Mouse (Mus musculus): Measurements from ENCODE around the gene Acvr1b. TPM values are rescaled to one million over a fixed set of nuclear protein-coding genes. Genes with fewer than 3 reads are reported as not detected.

Gene Acvr1b
- total and polyA plus RNA-seq, 3 experiments, result 2.7 to 4.8 (median 2.9) TPM

- H3K79me2 ChIP-seq (replicated peaks; ENCODE audit: control insufficient read depth, extremely low read depth, insufficient read depth, poor library complexity, severe bottlenecking), result no peaks in the 10 kb centered on the region
- H3K9me3 ChIP-seq (replicated peaks; ENCODE audit: low read length), result no peaks in the 10 kb centered on the region
- in situ Hi-C loops (cut with MboI; ENCODE audit: low pct_ligation_motif_present, low pct_unique_long_range_greater_than_20kb, low sequenced_read_pairs), result no loop called here
- peaks cover 23 to 85% of the 10 kb centered on the region in 2 experiments for H3K4me1 ChIP-seq (ENCODE audit: control insufficient read depth in 1 of 2, insufficient read depth in 2 of 2)
- H3K9ac ChIP-seq (ENCODE audit: insufficient read depth, low read depth), result 0 out of 2 replicates have a peak overlapping the region, but pooled peaks have one; percentile 6
- H3K4me2 ChIP-seq (ENCODE audit: insufficient read depth, low read depth, poor library complexity, severe bottlenecking), result peak overlapping the region; percentile 41
- dilution Hi-C loops (cut with MboI; ENCODE audit: extremely low pct_ligation_motif_present, extremely low pct_unique_long_range_greater_than_20kb, low sequenced_read_pairs), result no loop called here
- 0 out of 4 replicates have a peak, but pooled peaks of 1 of the 2 experiments have one; percentile 3 for TF ChIP-seq CTCF (conservative IDR thresholded peaks at IDR 0.05 in 1 of 2, IDR thresholded peaks at IDR 0.05 in 1 of 2; ENCODE audit: low read depth in 2 of 2, low read length in 2 of 2)
- TF ChIP-seq TBP (conservative IDR thresholded peaks at IDR 0.05; ENCODE audit: low read depth, low read length), result no peak
- TF ChIP-seq ELF1 (IDR thresholded peaks at IDR 0.05; ENCODE audit: low read depth, low read length), result no peak
- TF ChIP-seq SMC3 (IDR thresholded peaks at IDR 0.05; ENCODE audit: low read depth, low read length), result no peak
- peak; percentile 74 for TF ChIP-seq ZNF384 (IDR thresholded peaks at IDR 0.05; ENCODE audit: low read depth, low read length)
- TF ChIP-seq CHD1 (IDR thresholded peaks at IDR 0.05; ENCODE audit: low read depth, low read length), result no peak
- TF ChIP-seq MAFK (IDR thresholded peaks at IDR 0.05; ENCODE audit: insufficient replicate concordance, low read length), result no peak
- no peak for TF ChIP-seq KAT2A (IDR thresholded peaks at IDR 0.05; ENCODE audit: insufficient replicate concordance, low read length)
- no peak for TF ChIP-seq RAD21 (IDR thresholded peaks at IDR 0.05; ENCODE audit: low read depth, low read length)
- no peak for TF ChIP-seq BHLHE40 (IDR thresholded peaks at IDR 0.05; ENCODE audit: low read depth, low read length)
- TF ChIP-seq SIN3A (IDR thresholded peaks at IDR 0.05; ENCODE audit: low read length), result no peak
- TF ChIP-seq JUND (conservative IDR thresholded peaks at IDR 0.05; ENCODE audit: low read depth, low read length), result peak; percentile 94
- no peak for TF ChIP-seq ZKSCAN1 (IDR thresholded peaks at IDR 0.05; ENCODE audit: borderline replicate concordance, low read depth, low read length)
- TF ChIP-seq UBTF (IDR thresholded peaks at IDR 0.05; ENCODE audit: low read depth, low read length), result no peak
- no peak for TF ChIP-seq NRF1 (IDR thresholded peaks at IDR 0.05; ENCODE audit: low read depth, low read length)
- TF ChIP-seq EP300 (IDR thresholded peaks at IDR 0.05; ENCODE audit: low read length), result peak; percentile 90
- no peak; the same call in 1 of the 2 replicates for TF ChIP-seq TCF12 (IDR thresholded peaks at IDR 0.05; ENCODE audit: low read depth, low read length)
- no peak; the same call in 1 of the 2 replicates for TF ChIP-seq RCOR1 (conservative IDR thresholded peaks at IDR 0.05; ENCODE audit: low read depth, low read length)
- TF ChIP-seq CHD2 (IDR thresholded peaks at IDR 0.05; ENCODE audit: low read length), result 0 out of 2 replicates have a peak, but pooled peaks have one; percentile 27
- TF ChIP-seq MAZ (IDR thresholded peaks at IDR 0.05; ENCODE audit: low read depth, low read length), result no peak
- no peak for TF ChIP-seq USF1 (IDR thresholded peaks at IDR 0.05; ENCODE audit: low read depth, low read length)
- no peak for TF ChIP-seq POLR2AphosphoS2 (IDR thresholded peaks at IDR 0.05; ENCODE audit: low read depth, low read length)
- no peak for TF ChIP-seq ETS1 (conservative IDR thresholded peaks at IDR 0.05; ENCODE audit: low read depth, low read length)
- no peak for TF ChIP-seq MXI1 (IDR thresholded peaks at IDR 0.05; ENCODE audit: low read depth, low read length)
- no peak for TF ChIP-seq ZC3H11A (IDR thresholded peaks at IDR 0.05; ENCODE audit: low read depth, low read length)
- TF ChIP-seq ZMIZ1 (IDR thresholded peaks at IDR 0.05; ENCODE audit: low read depth, low read length), result no peak
- TF ChIP-seq MAX (IDR thresholded peaks at IDR 0.05; ENCODE audit: low read length), result no peak
- TF ChIP-seq MYC (IDR thresholded peaks at IDR 0.05; ENCODE audit: low read depth, low read length), result no peak
- TF ChIP-seq HCFC1 (IDR thresholded peaks at IDR 0.05; ENCODE audit: low read depth, low read length), result no peak
- TF ChIP-seq POLR2A (IDR thresholded peaks at IDR 0.05; ENCODE audit: low read depth, low read length), result no peak
- no peak for TF ChIP-seq GABPA (IDR thresholded peaks at IDR 0.05; ENCODE audit: insufficient replicate concordance, low read depth, low read length)
- peak; percentile 77 for TF ChIP-seq JUN (IDR thresholded peaks at IDR 0.05; ENCODE audit: insufficient read depth, low read depth, low read length)
- peak; percentile 94 for TF ChIP-seq IRF4 (IDR thresholded peaks at IDR 0.05; ENCODE audit: low read depth, low read length)
- no peak for TF ChIP-seq E2F4 (IDR thresholded peaks at IDR 0.05; ENCODE audit: insufficient replicate concordance, low read depth, low read length)
- no peak for TF ChIP-seq USF2 (conservative IDR thresholded peaks at IDR 0.05; ENCODE audit: low read depth, low read length)
- peak; percentile 52 for TF ChIP-seq MEF2A (IDR thresholded peaks at IDR 0.05; ENCODE audit: borderline replicate concordance, low read depth, low read length)
- TF ChIP-seq PAX5 (IDR thresholded peaks at IDR 0.05; ENCODE audit: low read length), result no peak
- TF ChIP-seq NELFE (IDR thresholded peaks at IDR 0.05; ENCODE audit: low read depth, low read length), result no peak
- H3K27me3 ChIP-seq (replicated peaks), result no peaks in the 10 kb centered on the region
- peak; percentile 79 for DNase-seq (ENCODE audit: extremely low read depth)
- peaks cover 0 to 33% of the 10 kb centered on the region in 2 experiments for H3K36me3 ChIP-seq (replicated peaks in 1 of 2; ENCODE audit: control insufficient read depth in 1 of 2, insufficient read depth in 1 of 2, low read length in 1 of 2)
- peak overlapping the region; percentile 4; the same call in 1 of the 2 replicates for H3K27ac ChIP-seq (ENCODE audit: insufficient read depth, low read depth)
- H3K4me3 ChIP-seq (replicated peaks in 1 of 3; ENCODE audit: low read depth in 2 of 3, low read length in 2 of 3, poor library complexity in 1 of 3), result no peak overlapping the region
Observed at GRCm38 (mm10) chr15:101138675-101139074, 35.2 kb upstream of the Acvr1b start.
